Mouse (Mus musculus): Measurements from ENCODE around the gene Cerkl. TPM values are rescaled to one million over a fixed set of nuclear protein-coding genes. Genes with fewer than 3 reads are reported as not detected.

Cerkl gene
- polyA plus RNA-seq, 2 experiments: 0.34 to 1.7 TPM

GRCm38 (mm10) chr2:79354773-79355172 lies 101.8 kb downstream of the Cerkl start:
- no peak for DNase-seq (ENCODE audit: low spot score)
- Histone ChIP-seq H3K27me3 (ENCODE audit: control insufficient read depth, insufficient read depth, low read length) (no peaks in the 10 kb centered on the region), H3K9ac (ENCODE audit: low read depth, low read length, severe bottlenecking) (no peak overlapping the region), H3K4me2 (replicated peaks; ENCODE audit: low read depth, low read length, severe bottlenecking) (no peak overlapping the region), H3K4me3 (replicated peaks; ENCODE audit: low read length) (no peak overlapping the region), H3K4me1 (ENCODE audit: control insufficient read depth, insufficient read depth, low read length) (no peaks in the 10 kb centered on the region), H3K9me3 (ENCODE audit: control insufficient read depth, low read length) (no peaks in the 10 kb centered on the region), H3K36me3 (ENCODE audit: control insufficient read depth, insufficient read depth, low read length) (no peaks in the 10 kb centered on the region), H3K27ac (replicated peaks; ENCODE audit: low read depth, low read length) (no peak overlapping the region)
- TF ChIP-seq POLR2A (IDR thresholded peaks at IDR 0.05; ENCODE audit: borderline replicate concordance, extremely low read depth, insufficient read depth, insufficient read length): no peak
- WGBS: 90% methylated on average over 16 of the region's 16 CpGs
- no peak for ATAC-seq (ENCODE audit: low FRiP score, low read depth)

GRCm38 (mm10) chr2:79352100-79352802 lies 104.3 kb downstream of the Cerkl start:
- no peaks in the 10 kb centered on the region for H3K4me1 ChIP-seq (ENCODE audit: control insufficient read depth, insufficient read depth, low read length)
- no peak for DNase-seq (ENCODE audit: low spot score)
- H3K27me3 ChIP-seq (ENCODE audit: control insufficient read depth, insufficient read depth, low read length): no peaks in the 10 kb centered on the region
- no peak for ATAC-seq (ENCODE audit: low FRiP score, low read depth)
- no peak overlapping the region for H3K27ac ChIP-seq (replicated peaks; ENCODE audit: low read depth, low read length)
- no peak overlapping the region for H3K4me3 ChIP-seq (replicated peaks; ENCODE audit: low read length)
- no peak overlapping the region for H3K4me2 ChIP-seq (replicated peaks; ENCODE audit: low read depth, low read length, severe bottlenecking)
- WGBS: 78% methylated on average over 4 of the region's 4 CpGs
- no peak overlapping the region for H3K9ac ChIP-seq (ENCODE audit: low read depth, low read length, severe bottlenecking)
- no peaks in the 10 kb centered on the region for H3K36me3 ChIP-seq (ENCODE audit: control insufficient read depth, insufficient read depth, low read length)
- TF ChIP-seq POLR2A (IDR thresholded peaks at IDR 0.05; ENCODE audit: borderline replicate concordance, extremely low read depth, insufficient read depth, insufficient read length): no peak
- no peaks in the 10 kb centered on the region for H3K9me3 ChIP-seq (ENCODE audit: control insufficient read depth, low read length)

DNA sequence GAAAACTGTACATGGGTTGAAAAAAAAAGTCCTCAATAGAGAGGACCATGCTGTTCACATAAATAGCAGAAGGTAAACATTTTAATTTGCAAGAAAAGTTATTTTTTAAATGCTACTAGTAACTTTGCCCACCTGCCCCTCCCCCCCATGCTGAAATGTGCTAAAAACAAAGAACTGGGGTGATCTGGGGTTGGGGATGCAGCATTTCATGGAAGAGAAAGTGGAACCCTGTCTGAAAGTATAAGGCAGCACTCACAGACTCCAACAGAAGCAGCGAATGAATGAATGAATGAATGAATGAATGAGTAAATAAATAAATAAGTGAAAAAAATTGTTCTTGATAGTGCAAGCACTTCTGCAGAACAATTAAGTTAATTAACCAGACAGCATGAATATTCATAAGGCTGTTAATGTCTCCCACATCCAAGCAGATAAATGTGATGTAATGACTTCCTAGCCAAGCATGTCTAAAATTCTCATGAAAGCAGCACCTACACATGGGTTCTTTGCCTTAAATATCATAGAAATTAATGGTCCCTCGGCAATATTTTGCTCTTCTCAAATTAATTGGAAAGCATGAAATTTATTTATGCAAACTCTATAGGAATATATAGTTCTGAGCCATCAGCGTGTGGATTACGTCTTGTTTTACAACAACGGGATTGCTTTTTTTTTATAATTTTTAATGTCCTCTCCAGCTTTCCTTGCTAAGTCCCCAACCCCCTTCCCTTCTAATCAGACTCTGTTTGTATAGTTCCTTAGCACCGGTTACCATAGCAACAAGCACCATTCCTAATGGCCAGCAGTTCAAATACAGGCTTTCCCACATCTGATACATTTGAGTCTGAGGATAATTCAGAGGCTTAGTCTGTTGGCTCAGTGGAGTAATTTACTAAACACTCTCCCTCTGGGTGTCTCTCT lies 105.1 kb downstream of the Cerkl start:
- H3K36me3 ChIP-seq (ENCODE audit: control insufficient read depth, insufficient read depth, low read length): no peaks in the 10 kb centered on the region
- no peak overlapping the region for H3K4me3 ChIP-seq (replicated peaks; ENCODE audit: low read length)
- H3K27me3 ChIP-seq (ENCODE audit: control insufficient read depth, insufficient read depth, low read length): no peaks in the 10 kb centered on the region
- H3K4me2 ChIP-seq (replicated peaks; ENCODE audit: low read depth, low read length, severe bottlenecking): no peak overlapping the region
- WGBS: 84% methylated on average over 6 of the region's 6 CpGs
- ATAC-seq (ENCODE audit: low FRiP score, low read depth) (no peak), DNase-seq (ENCODE audit: low spot score) (no peak)
- no peak overlapping the region for H3K27ac ChIP-seq (replicated peaks; ENCODE audit: low read depth, low read length)
- no peaks in the 10 kb centered on the region for H3K9me3 ChIP-seq (ENCODE audit: control insufficient read depth, low read length)
- no peak for TF ChIP-seq POLR2A (IDR thresholded peaks at IDR 0.05; ENCODE audit: borderline replicate concordance, extremely low read depth, insufficient read depth, insufficient read length)
- no peaks in the 10 kb centered on the region for H3K4me1 ChIP-seq (ENCODE audit: control insufficient read depth, insufficient read depth, low read length)
- H3K9ac ChIP-seq (ENCODE audit: low read depth, low read length, severe bottlenecking): no peak overlapping the region

DNA sequence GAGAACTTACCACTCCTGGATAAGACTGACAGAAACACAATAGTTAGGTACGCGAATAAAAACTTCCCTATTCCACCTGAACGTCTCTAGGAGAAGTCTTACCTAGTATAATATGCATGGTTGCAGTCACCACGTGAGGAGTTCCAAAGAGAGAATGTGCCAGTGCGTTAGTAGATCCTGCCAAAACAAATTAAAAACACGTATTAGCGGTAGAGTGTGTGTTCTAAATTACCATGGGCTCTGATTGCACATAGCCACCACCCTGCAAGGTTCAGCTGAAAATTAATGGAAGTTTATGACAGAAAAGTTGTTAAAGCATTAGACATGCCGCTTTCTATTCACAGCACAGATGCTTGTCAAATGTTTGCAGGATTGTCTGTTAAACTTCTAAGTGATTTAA lies 113.5 kb downstream of the Cerkl start:
- ATAC-seq (ENCODE audit: low FRiP score, low read depth) (no peak), DNase-seq (ENCODE audit: low spot score) (no peak)
- TF ChIP-seq POLR2A (IDR thresholded peaks at IDR 0.05; ENCODE audit: borderline replicate concordance, extremely low read depth, insufficient read depth, insufficient read length): no peak
- Histone ChIP-seq H3K27me3 (ENCODE audit: control insufficient read depth, insufficient read depth, low read length) (no peaks in the 10 kb centered on the region), H3K9ac (ENCODE audit: low read depth, low read length, severe bottlenecking) (no peak overlapping the region), H3K4me1 (ENCODE audit: control insufficient read depth, insufficient read depth, low read length) (no peaks in the 10 kb centered on the region), H3K9me3 (ENCODE audit: control insufficient read depth, low read length) (no peaks in the 10 kb centered on the region), H3K4me2 (replicated peaks; ENCODE audit: low read depth, low read length, severe bottlenecking) (no peak overlapping the region), H3K36me3 (ENCODE audit: control insufficient read depth, insufficient read depth, low read length) (no peaks in the 10 kb centered on the region), H3K27ac (replicated peaks; ENCODE audit: low read depth, low read length) (no peak overlapping the region), H3K4me3 (replicated peaks; ENCODE audit: low read length) (no peak overlapping the region)
- WGBS: 64% methylated on average over 8 of the region's 8 CpGs

GRCm38 (mm10) chr2:79339003-79339402 lies 117.6 kb downstream of the Cerkl start:
- no peaks in the 10 kb centered on the region for H3K27me3 ChIP-seq (ENCODE audit: control insufficient read depth, insufficient read depth, low read length)
- no peaks in the 10 kb centered on the region for H3K36me3 ChIP-seq (ENCODE audit: control insufficient read depth, insufficient read depth, low read length)
- DNase-seq (ENCODE audit: low spot score): no peak
- ATAC-seq (ENCODE audit: low FRiP score, low read depth): no peak
- H3K4me2 ChIP-seq (replicated peaks; ENCODE audit: low read depth, low read length, severe bottlenecking): no peak overlapping the region
- no peaks in the 10 kb centered on the region for H3K9me3 ChIP-seq (ENCODE audit: control insufficient read depth, low read length)
- no peak for TF ChIP-seq POLR2A (IDR thresholded peaks at IDR 0.05; ENCODE audit: borderline replicate concordance, extremely low read depth, insufficient read depth, insufficient read length)
- H3K27ac ChIP-seq (replicated peaks; ENCODE audit: low read depth, low read length): no peak overlapping the region
- no peaks in the 10 kb centered on the region for H3K4me1 ChIP-seq (ENCODE audit: control insufficient read depth, insufficient read depth, low read length)
- H3K4me3 ChIP-seq (replicated peaks; ENCODE audit: low read length): no peak overlapping the region
- H3K9ac ChIP-seq (ENCODE audit: low read depth, low read length, severe bottlenecking): no peak overlapping the region
- 68% methylated on average over 1 of the region's 1 CpGs for WGBS

Measured in limb, embryonic 14.5 days (tissue).